Mouse (Mus musculus) neutrophil, adult 5-6 weeks (primary cell): ENCODE data around the gene Gm17542. TPM values are rescaled to one million over a fixed set of nuclear protein-coding genes. Genes with fewer than 3 reads are reported as not detected.

Experiments
- total RNA-seq: library from RNA; stranded (forward); fragments of 200-1000 nt; gene quantifications from 2 replicates; pipeline ENCODE4 v1.2.3, GENCODE M21; 2017

Gene Gm17542
- total RNA-seq, 1 experiment from 2014 or later = not detected

Other genes with a start within 250 kb of the Gm17542 start
- 2.9 and 3.5 TPM in 2 replicates for gene Ccdc138, start 220.3 kb downstream of the Gm17542 start, total RNA-seq
- not detected in 2 replicates for gene Edar, start 42.6 kb downstream of the Gm17542 start, total RNA-seq
- gene Sh3rf3, start 95.1 kb upstream of the Gm17542 start, total RNA-seq = not detected in 2 replicates